In the genomic region with DNA sequence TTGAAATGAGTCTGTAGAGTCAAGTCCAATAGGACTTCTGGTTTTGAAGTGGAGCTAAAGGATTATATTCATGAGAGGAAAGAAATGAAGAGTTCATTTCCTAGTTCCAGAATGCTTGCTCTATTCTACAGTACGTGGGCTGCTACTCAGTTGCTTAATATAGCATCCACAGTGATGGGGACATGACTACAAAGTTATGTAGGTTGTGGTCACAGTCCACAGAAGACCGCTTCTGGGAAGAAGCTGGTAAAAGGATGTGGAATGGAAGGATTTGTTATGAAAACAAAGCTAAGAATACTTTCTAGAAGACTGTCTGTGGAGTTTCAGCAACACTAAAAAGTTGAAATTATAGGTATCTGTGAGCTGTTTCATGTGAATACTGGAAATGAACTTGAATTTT, we compare ENCODE assay signal across 18 mouse cellular contexts.
"Had no signal": no experiment of that assay in that cellular context is flagged by ENCODE, and none has a peak within 500 bp of the region (broad histone marks: within the 10 kb centered on the region; RNA-seq: fewer than 3 reads in every experiment).

No protein-coding gene starts in this region.

- DNase-seq: liver, postnatal 0 days; lung, adult 2 months; lung, postnatal 14 days; lung, postnatal 36 days; right cerebral cortex, postnatal 14 days; thymus, adult 18-20 months; thymus, postnatal 14 days; thymus, postnatal 36 days had no signal

- H3K27ac ChIP-seq: liver, embryonic 15.5 days; lung, embryonic 15.5 days; macrophage; midbrain, embryonic 10.5 days; midbrain, embryonic 12.5 days; midbrain, embryonic 15.5 days; neural tube, embryonic 12.5 days; stomach, embryonic 15.5 days; stomach, postnatal 0 days had no signal

- H3K4me3 ChIP-seq: liver, embryonic 15.5 days; lung, embryonic 15.5 days; midbrain, embryonic 10.5 days; midbrain, embryonic 12.5 days; midbrain, embryonic 15.5 days; neural tube, embryonic 12.5 days; stomach, embryonic 15.5 days had no signal

- H3K4me1 ChIP-seq: liver, embryonic 15.5 days; lung, embryonic 15.5 days; midbrain, embryonic 10.5 days; midbrain, embryonic 12.5 days; midbrain, embryonic 15.5 days; neural tube, embryonic 12.5 days; stomach, embryonic 15.5 days had no signal

- ATAC-seq: liver, postnatal 0 days; lung, postnatal 0 days; midbrain, embryonic 15.5 days had no signal
